Mouse (Mus musculus) left cerebral cortex, postnatal 10 days (tissue): ENCODE measurements around the gene Stambpl1. TPM values are rescaled to one million over a fixed set of nuclear protein-coding genes. Genes with fewer than 3 reads are reported as not detected.
"Not testable (repeated sequence)": the region's sequence is repeated elsewhere in the genome, so short reads cannot be mapped to it uniquely, and the experiment has no call there.

ENCODE experiments used
- DNase-seq, 2 experiments: peaks; one replicate each; pipeline ENCODE4 v3.0.0; 2021 to 2022; ENCODE audit warnings: low spot score in 2 of 2, mixed read lengths in 1 of 2; ENCODE audit errors: extremely low spot score in 1 of 2
- intact Hi-C: fragments of 180-260 bp; cut with DNase I; formaldehyde crosslinking; loops from one replicate; pipeline ENCODE4 v1.15.1; 2025
- total RNA-seq, 2 experiments: library from RNA; stranded (reverse); gene quantifications; 2 replicates each; pipeline ENCODE4 v1.2.3; 2021

Stambpl1 gene
- total RNA-seq, 2 experiments from 2014 or later, result 16.9 to 18.2 TPM

GRCm38 (mm10) chr19:34193683-34194082 is 1.7 kb downstream of the Stambpl1 start:
- intact Hi-C loops, result loop anchor here (5.0 kb wide), 1 partner anchor 39 kb away; no protein-coding TSS in a partner anchor
- DNase-seq, result no peak

GRCm38 (mm10) chr19:34194132-34194745 is 2.2 kb downstream of the Stambpl1 start:
- intact Hi-C loops, result loop anchor here (5.0 kb wide), 1 partner anchor 38 kb away; no protein-coding TSS in a partner anchor

GRCm38 (mm10) chr19:34195031-34195430 is 3.0 kb downstream of the Stambpl1 start:
- intact Hi-C loops, result no loop called here
- DNase-seq, result no peak

More at GRCm38 (mm10) chr19:34194132-34194745, 2.2 kb downstream of the Stambpl1 start:
- DNase-seq, result no peak

- intact Hi-C loops, result no loop called here
- no peak for DNase-seq
Measured at GRCm38 (mm10) chr19:34198066-34198465, 6.0 kb downstream of the Stambpl1 start.

GRCm38 (mm10) chr19:34198901-34199300 is 6.9 kb downstream of the Stambpl1 start:
- DNase-seq, result no peak
- intact Hi-C loops, result no loop called here

- intact Hi-C loops, result no loop called here
- no peak for DNase-seq
Measured at GRCm38 (mm10) chr19:34199488-34199887, 7.5 kb downstream of the Stambpl1 start.

GRCm38 (mm10) chr19:34202668-34203067 is 10.6 kb downstream of the Stambpl1 start:
- intact Hi-C loops, result no loop called here
- no peak for DNase-seq

GRCm38 (mm10) chr19:34206128-34206527 is 14.1 kb downstream of the Stambpl1 start:
- DNase-seq, intact Hi-C loops: not testable (repeated sequence)

GRCm38 (mm10) chr19:34206760-34207440 is 14.9 kb downstream of the Stambpl1 start:
- DNase-seq, result no peak
- intact Hi-C loops, result no loop called here

GRCm38 (mm10) chr19:34209031-34209430 is 17.0 kb downstream of the Stambpl1 start:
- DNase-seq, result no peak
- intact Hi-C loops, result no loop called here

- intact Hi-C loops, result no loop called here
- no peak for DNase-seq
Measured at GRCm38 (mm10) chr19:34209930-34210581, 18.0 kb downstream of the Stambpl1 start.

GRCm38 (mm10) chr19:34210841-34211240 is 18.8 kb downstream of the Stambpl1 start:
- intact Hi-C loops, result no loop called here
- no peak for DNase-seq

GRCm38 (mm10) chr19:34212489-34213250 is 20.6 kb downstream of the Stambpl1 start:
- intact Hi-C loops, result no loop called here
- no peak for DNase-seq

GRCm38 (mm10) chr19:34213251-34213645 is 21.2 kb downstream of the Stambpl1 start:
- no peak for DNase-seq

GRCm38 (mm10) chr19:34214136-34214535 is 22.1 kb downstream of the Stambpl1 start:
- intact Hi-C loops, result no loop called here
- DNase-seq, result no peak

More at GRCm38 (mm10) chr19:34213251-34213645, 21.2 kb downstream of the Stambpl1 start:
- intact Hi-C loops, result no loop called here

- intact Hi-C loops, result no loop called here
- DNase-seq, result no peak
Measured at GRCm38 (mm10) chr19:34216956-34217355, 24.9 kb downstream of the Stambpl1 start.

GRCm38 (mm10) chr19:34217761-34218160 is 25.7 kb downstream of the Stambpl1 start:
- DNase-seq, result no peak
- intact Hi-C loops, result no loop called here

GRCm38 (mm10) chr19:34219260-34219968 is 27.4 kb downstream of the Stambpl1 start:
- intact Hi-C loops, result no loop called here
- DNase-seq, result no peak
